Mouse (Mus musculus): ENCODE results near the gene Pttg1ip.

- TF ChIP-seq CTCF (IDR thresholded peaks at IDR 0.05; ENCODE audit: control insufficient read depth, insufficient read depth, insufficient replicate concordance, low read depth, low read length) (no peak), POLR2A (IDR thresholded peaks at IDR 0.05; ENCODE audit: control insufficient read depth, low read depth, low read length) (no peak)
Observed at GRCm38 (mm10) chr10:77615647-77616046, 34.1 kb downstream of the Pttg1ip start.

All from testis, adult 2 months (tissue).